Mouse (Mus musculus) right cerebral cortex, postnatal 14 days (tissue): Measurements from ENCODE around the gene Wasl.

ENCODE experiments used
- DNase-seq: peaks from one replicate; pipeline ENCODE4 v3.0.0; 2022

Wasl gene

GRCm38 (mm10) chr6:24642960-24643359, 21.8 kb downstream of the Wasl start:
- no peak for DNase-seq

DNA sequence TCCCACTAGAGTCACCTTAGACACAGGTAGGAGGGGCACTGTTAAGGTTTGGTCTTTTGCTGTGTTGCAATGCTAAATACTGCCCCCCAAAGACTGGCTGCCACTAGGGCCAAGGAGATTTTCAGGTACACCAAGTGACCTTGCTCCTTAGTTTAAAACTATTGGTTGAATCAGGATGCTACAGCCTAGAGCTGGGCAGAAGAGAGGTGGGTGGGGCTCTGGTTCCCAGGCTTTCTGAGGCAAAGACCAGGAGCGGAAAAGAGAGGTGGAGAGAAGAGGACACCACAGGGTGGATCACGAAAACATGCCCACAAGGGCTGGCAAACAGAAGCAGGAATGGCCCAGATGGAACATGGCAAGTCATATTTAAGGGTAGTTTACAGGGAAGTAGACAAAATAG, 22.6 kb downstream of the Wasl start:
- DNase-seq: no peak

DNA sequence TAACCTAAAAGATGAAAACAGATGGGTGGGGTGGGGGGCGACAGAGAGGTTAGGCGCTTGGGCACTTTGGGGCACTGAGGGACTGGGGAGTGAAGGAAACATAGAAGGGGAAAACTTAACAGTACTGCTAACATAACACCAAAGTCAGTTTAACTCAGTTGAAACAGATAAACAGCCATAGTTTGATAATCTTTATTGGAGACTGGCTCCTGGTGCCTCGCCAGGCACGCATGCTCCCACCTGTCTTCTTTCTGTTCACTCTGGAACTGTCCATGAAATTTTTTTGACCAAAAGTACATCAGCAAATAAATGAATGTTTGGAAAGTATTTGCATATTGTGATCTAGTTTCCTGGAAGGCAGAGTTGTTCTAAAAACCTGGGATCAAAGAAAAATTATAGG, 23.5 kb downstream of the Wasl start:
- DNase-seq: no peak

DNA sequence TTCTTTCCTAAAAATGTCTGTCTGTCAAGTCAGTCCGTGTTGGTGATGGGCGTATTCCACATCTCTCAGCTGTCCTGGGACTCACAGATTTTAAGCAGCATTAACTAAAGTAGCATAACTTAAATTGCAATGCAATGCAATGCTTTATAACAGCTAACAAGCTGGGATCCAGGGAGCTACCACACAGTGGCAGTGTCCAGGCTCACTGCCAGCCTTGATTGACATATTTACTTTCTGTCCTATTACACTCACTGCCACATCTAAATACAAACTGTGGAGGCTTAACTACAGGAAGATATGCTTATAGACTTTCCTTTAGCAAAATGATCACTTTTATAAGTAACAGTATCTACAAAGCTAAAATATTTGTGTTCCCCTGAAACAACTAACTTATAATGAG, 29.0 kb downstream of the Wasl start:
- no peak for DNase-seq

DNA sequence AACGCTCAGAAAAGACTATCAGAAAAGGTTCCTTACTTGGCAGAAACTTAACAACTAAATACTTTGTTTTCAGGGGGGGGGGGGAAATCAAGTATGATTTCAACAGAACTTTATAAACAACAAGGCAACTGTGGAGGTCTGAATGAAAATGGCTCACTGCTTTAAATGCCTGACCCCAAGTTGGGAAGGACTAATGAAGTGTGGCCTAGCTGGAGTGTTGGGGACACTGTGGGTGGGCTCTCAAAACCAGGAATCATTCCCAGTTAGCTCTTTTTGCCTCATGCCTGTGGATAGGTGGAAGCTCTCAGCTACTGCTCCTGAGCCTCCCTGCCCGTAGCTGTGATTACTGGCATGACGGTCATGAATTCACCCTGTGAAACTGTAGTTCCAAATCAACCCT, 30.7 kb downstream of the Wasl start:
- DNase-seq: no peak

- no peak for DNase-seq
Measured at GRCm38 (mm10) chr6:24632061-24632460, 32.7 kb downstream of the Wasl start.

GRCm38 (mm10) chr6:24628499-24628898, 36.3 kb downstream of the Wasl start:
- DNase-seq: no peak

- peak; percentile 48 for DNase-seq
Measured at GRCm38 (mm10) chr6:24627586-24628030, 37.2 kb downstream of the Wasl start.

DNA sequence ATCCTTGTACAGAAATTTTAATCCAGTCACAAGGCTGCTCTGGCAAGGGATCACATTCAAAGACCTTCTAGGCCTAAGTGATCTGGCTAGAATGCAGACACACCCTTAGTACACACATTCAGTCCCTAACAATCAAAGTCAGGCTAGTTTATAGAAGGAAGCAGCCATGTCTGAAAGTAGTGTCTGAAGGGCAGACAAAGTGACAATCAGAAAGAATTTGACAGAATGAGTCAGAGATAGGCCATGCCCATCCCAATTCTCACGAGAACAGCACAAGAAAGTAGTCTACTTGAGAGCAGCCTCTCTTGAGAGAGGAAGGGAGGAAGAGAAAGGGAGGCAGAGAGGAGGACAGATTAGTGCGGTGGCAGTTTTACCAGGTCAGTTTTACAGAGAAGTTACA, 42.7 kb downstream of the Wasl start:
- DNase-seq: no peak

GRCm38 (mm10) chr6:24620936-24621335, 43.9 kb downstream of the Wasl start:
- DNase-seq: no peak

- DNase-seq: no peak
Measured at GRCm38 (mm10) chr6:24619285-24620045, 45.3 kb downstream of the Wasl start.

- no peak for DNase-seq
Measured at GRCm38 (mm10) chr6:24616746-24617145, 48.1 kb downstream of the Wasl start.

- no peak for DNase-seq
Measured at GRCm38 (mm10) chr6:24613918-24614317, 50.9 kb downstream of the Wasl start.

- no peak for DNase-seq
Measured at GRCm38 (mm10) chr6:24613346-24613745, 51.5 kb downstream of the Wasl start.

GRCm38 (mm10) chr6:24612074-24612755, 52.6 kb downstream of the Wasl start:
- DNase-seq: no peak

GRCm38 (mm10) chr6:24610358-24610757, 54.5 kb downstream of the Wasl start:
- no peak for DNase-seq

DNA sequence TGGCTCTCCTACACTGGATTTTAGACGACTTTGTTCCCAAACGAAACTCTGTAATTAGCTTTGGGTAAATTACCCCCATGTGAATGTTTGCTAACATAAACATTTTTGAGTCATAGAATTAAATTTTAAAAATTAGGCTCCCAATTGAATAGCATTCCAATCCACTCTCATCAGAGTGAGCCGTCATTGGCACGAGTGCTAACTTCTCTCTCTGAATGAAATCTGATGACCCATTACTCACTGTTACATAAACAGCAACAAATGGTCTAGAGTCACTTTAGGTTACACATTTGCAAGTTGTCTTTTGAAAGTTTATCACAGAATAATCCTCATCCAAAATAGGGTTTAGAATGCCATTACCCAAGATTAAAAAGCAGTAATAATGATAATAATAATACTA, 55.3 kb downstream of the Wasl start:
- no peak for DNase-seq

DNA sequence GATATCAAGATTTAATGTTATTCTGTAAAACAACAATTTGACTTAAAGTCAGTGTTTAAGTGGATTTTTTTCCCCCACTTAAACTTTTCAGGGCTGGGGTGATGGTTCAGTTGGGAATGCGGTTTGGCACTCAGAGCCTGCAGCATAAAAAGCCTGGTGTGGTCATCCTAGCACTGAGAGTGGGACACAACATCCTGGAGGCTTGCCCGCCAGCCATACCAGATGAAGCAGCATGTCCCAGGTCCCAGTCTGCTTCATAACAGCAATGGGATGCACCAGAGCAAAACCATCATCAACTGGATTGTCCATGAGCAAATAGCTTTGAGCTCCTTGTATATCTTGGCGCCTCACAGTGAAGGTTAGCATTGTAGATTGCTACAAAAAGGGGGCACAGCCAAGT, 56.1 kb downstream of the Wasl start:
- no peak for DNase-seq

DNA sequence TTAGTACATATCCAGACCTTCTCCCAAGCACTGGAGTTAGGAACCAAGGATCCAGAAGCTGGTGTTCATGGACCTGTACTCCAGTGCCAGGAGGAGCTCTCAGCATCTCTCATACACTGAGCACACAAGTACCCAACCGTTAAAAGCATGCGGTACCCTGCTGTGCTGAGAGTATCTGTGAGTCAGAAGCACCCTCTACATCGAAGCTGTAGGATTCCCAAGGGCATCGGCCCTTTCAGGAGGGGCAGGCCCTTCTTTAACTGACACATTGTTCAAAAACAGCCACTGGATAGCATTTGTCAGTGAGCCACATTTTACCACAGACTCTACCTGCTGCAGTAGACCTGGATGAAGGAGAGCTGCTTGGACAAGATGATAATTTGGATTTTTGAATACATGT, 56.7 kb downstream of the Wasl start:
- DNase-seq: no peak

GRCm38 (mm10) chr6:24607531-24607930, 57.3 kb downstream of the Wasl start:
- no peak for DNase-seq

DNA sequence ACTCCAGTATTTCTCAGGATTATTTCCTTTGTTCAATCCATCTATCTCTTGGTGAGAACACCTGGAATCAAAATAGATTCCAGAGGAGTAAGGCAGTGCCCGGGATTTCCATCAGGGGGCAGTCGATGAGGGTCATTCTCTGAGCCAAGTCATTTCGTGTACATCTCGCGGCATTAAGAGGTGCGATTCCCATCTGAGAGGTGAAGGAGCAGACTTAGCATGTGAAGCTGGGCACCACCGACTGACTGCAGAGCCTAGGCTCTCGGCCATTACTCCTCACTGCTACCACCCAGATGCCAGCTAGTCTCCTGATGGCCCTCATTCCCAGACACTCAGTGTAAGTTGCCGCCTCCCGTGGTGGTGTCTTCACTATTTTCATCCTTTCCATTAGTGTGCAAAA, 58.3 kb downstream of the Wasl start:
- no peak for DNase-seq

- DNase-seq: no peak
Measured at GRCm38 (mm10) chr6:24605631-24606030, 59.2 kb downstream of the Wasl start.

DNA sequence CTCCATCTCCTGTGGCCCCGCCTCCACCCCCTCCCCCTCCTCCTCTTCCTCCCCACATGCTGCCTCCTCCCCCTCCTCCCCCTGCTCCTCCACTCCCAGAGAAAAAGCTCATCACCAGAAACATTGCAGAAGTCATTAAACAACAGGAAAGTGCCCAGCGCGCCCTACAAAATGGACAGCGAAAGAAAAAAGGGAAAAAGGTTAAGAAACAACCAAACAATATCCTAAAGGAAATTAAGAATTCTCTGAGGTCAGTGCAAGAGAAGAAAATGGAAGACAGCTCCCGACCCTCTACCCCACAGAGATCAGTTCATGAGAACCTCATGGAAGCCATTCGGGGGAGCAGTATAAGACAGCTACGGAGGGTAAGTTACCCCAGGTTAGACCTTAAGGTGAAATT, 60.5 kb downstream of the Wasl start:
- DNase-seq: no peak

GRCm38 (mm10) chr6:24602993-24603392, 61.8 kb downstream of the Wasl start:
- no peak for DNase-seq

GRCm38 (mm10) chr6:24602351-24602750, 62.5 kb downstream of the Wasl start:
- no peak for DNase-seq
